Mouse (Mus musculus) cortical plate, adult 2 months (tissue): ENCODE measurements at regions not wholly inside any gene's neighbourhood (a gene's known extent, or its start where the extent isn't known, plus 50 kb on each side); places are given as distances from the start of the nearest gene placed in this dataset.

ENCODE experiments used
- CTCF ChIP-seq: fragments of 200-500 bp; IDR thresholded peaks from 2 replicates; pipeline ENCODE4 v1.5.1; 2011; ENCODE audit warnings: mild to moderate bottlenecking, control low read depth, low read length; ENCODE audit not compliant: insufficient read depth; ENCODE audit errors: extremely low read depth
- POLR2A ChIP-seq: fragments of 200-500 bp; IDR thresholded peaks from 2 replicates; pipeline ENCODE4 v1.6.1; 2011; ENCODE audit warnings: mild to moderate bottlenecking, low read length, control low read depth; ENCODE audit not compliant: insufficient read depth; ENCODE audit errors: extremely low read depth

- no peak for TF ChIP-seq CTCF
- no peak for TF ChIP-seq POLR2A
These were observed 333.7 kb upstream of the Kcnh8 start for GRCm38 (mm10) chr17:52268792-52269191.
